Mouse (Mus musculus): Measurements from ENCODE around the gene Negr1. TPM values are rescaled to one million over a fixed set of nuclear protein-coding genes. Genes with fewer than 3 reads are reported as not detected.

Negr1 gene
- polyA plus RNA-seq, 1 experiment from 2014 or later = 2.0 TPM

DNA sequence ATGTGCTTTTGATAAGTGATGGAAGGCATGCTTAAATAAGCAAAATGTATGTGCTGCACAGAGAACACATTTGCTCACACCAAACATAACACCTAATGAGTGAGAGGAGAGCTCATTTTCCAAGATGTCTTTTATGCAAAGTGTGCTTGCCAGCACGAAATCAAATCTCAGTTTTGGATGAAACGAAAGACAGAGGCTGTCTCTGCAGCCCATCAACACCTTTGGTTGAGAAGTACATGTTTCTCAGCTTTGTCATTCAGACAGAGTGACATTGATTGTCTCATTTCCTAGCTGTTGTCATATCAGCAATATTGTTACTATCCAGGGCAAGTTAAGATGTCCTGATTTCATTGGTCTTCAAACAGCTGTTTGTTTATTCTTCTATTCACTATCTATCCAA, 29.5 kb downstream of the Negr1 start:
- 65% methylated on average over 2 of the region's 2 CpGs for WGBS
- DNase-seq (ENCODE audit: low spot score) = no peak

DNA sequence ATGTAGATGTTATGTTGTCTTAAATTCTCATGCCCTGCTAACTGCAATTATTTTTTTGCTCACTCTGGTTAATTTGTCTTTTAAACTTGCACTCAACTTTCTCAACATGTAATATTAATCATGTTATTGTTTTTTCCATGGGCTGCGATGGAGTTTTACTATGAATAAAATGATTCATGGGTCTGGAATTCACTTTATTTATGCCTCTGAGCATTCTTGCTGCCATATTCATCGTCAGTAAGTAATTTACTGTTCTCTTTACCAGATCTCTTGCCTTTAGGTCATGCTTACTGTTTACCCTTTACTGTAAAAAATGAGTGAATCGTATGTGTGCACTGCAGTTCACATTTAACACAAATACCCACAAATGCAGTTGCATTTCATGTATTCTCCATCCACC, 45.3 kb downstream of the Negr1 start:
- DNase-seq (ENCODE audit: low spot score) = no peak
- Histone ChIP-seq H3K4me1 (no peaks in the 10 kb centered on the region), H3K9me3 (no peaks in the 10 kb centered on the region), H3K27ac (no peak overlapping the region), H3K4me3 (no peak overlapping the region), H3K36me3 (no peaks in the 10 kb centered on the region), H3K27me3 (ENCODE audit: insufficient read depth, poor library complexity, severe bottlenecking) (no peaks in the 10 kb centered on the region)
- 79% methylated on average over 3 of the region's 3 CpGs for WGBS

More for the DNA sequence above, 29.5 kb downstream of the Negr1 start:
- H3K9me3 ChIP-seq = no peaks in the 10 kb centered on the region
- no peak overlapping the region for H3K4me3 ChIP-seq
- H3K36me3 ChIP-seq = no peaks in the 10 kb centered on the region
- peaks cover 3% of the 10 kb centered on the region; the same call in 1 of the 2 replicates for H3K4me1 ChIP-seq
- H3K27ac ChIP-seq = no peak overlapping the region
- no peaks in the 10 kb centered on the region for H3K27me3 ChIP-seq (ENCODE audit: insufficient read depth, poor library complexity, severe bottlenecking)

DNA sequence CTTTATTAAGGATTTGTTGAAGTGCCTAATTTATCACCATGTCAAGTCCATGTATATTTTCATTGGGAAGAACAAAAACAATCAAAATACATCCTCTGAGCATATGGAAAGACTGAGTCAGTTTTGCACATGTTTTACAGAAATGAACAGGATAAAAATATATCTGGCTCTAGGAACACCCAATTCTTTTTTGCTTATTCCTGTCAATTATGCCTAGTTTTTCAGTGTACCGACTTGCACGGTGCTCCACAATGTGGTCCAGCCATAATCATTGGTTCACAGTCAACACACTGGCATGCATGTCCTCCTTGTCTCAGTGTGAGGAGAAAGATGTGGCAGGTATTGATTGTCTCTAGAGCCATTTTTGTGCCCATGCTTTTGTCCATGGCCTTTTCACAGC, 58.3 kb downstream of the Negr1 start:
- H3K4me3 ChIP-seq = no peak overlapping the region
- no peaks in the 10 kb centered on the region for H3K27me3 ChIP-seq (ENCODE audit: insufficient read depth, poor library complexity, severe bottlenecking)
- H3K27ac ChIP-seq = no peak overlapping the region
- H3K9me3 ChIP-seq = no peaks in the 10 kb centered on the region
- no peaks in the 10 kb centered on the region for H3K36me3 ChIP-seq
- H3K4me1 ChIP-seq = no peaks in the 10 kb centered on the region
- 91% methylated on average over 2 of the region's 2 CpGs for WGBS
- no peak for DNase-seq (ENCODE audit: low spot score)

DNA sequence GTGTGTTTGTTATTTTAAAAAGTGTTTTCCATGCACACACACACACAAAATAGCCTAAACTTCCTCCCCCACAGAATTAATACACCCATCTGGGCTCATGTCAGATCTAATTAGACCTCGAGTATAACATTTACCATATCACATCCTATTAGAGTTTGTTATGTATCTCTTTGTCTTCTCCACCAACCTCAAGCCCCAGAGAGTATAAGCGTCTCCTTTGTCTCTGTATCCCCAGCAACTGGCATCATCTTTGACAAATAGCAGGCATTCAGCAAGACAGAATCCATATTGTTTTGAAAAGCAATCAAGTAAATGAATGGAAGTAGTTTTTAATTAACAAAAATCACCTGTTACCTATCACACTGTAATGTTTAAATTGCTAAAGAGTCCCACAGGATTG, 67.0 kb downstream of the Negr1 start:
- no peak for DNase-seq (ENCODE audit: low spot score)
- no peak overlapping the region for H3K27ac ChIP-seq
- H3K27me3 ChIP-seq (ENCODE audit: insufficient read depth, poor library complexity, severe bottlenecking) = no peaks in the 10 kb centered on the region
- H3K4me3 ChIP-seq = no peak overlapping the region
- H3K9me3 ChIP-seq = no peaks in the 10 kb centered on the region
- no peaks in the 10 kb centered on the region for H3K36me3 ChIP-seq
- H3K4me1 ChIP-seq = no peaks in the 10 kb centered on the region
- WGBS = 59% methylated on average over 2 of the region's 2 CpGs

DNA sequence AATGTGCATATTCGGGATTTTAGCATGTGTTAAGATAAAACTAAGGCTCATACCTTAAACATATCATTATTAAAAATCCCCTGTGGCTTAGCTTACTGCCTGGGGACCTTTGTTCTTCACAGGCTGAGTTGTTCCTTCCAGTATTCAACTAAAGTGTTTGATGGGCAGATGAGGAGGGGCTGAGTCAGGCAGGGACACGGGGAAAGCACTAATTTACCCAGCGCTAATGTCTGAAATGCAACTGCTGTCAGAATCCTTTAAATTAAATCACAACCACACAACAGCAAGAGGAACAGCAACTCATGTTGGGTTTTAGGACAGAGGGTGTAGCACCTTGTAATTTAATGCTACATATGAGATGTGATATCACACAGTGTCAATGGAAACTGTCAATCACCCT, 71.3 kb downstream of the Negr1 start:
- 53% methylated on average over 3 of the region's 3 CpGs for WGBS
- Histone ChIP-seq H3K27me3 (ENCODE audit: insufficient read depth, poor library complexity, severe bottlenecking) (no peaks in the 10 kb centered on the region), H3K4me3 (no peak overlapping the region), H3K4me1 (no peaks in the 10 kb centered on the region), H3K9me3 (no peaks in the 10 kb centered on the region), H3K36me3 (no peaks in the 10 kb centered on the region), H3K27ac (no peak overlapping the region)
- DNase-seq (ENCODE audit: low spot score) = no peak

DNA sequence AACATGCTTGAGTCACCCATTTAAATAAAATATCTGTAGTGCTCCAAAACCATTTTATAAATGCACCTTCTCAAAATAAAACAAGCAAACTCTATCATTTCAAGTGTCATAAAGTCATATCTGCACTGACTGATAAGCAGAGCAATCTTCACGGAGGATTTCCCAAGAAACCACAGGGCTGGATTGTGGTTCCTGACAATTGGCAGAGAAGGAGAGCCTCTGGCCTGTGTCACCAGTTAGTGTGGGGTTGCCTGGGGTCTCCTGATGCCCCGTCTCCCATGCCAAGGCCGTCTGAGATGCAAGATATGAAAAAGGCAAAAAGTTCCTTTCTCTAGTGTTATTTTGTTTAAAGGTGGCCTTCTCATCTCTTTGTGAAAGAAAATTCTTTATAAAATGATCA, 77.8 kb downstream of the Negr1 start:
- Histone ChIP-seq H3K4me1 (no peaks in the 10 kb centered on the region), H3K27ac (no peak overlapping the region), H3K27me3 (ENCODE audit: insufficient read depth, poor library complexity, severe bottlenecking) (no peaks in the 10 kb centered on the region), H3K9me3 (no peaks in the 10 kb centered on the region), H3K36me3 (no peaks in the 10 kb centered on the region), H3K4me3 (no peak overlapping the region)
- 54% methylated on average over 3 of the region's 3 CpGs for WGBS
- no peak for DNase-seq (ENCODE audit: low spot score)

DNA sequence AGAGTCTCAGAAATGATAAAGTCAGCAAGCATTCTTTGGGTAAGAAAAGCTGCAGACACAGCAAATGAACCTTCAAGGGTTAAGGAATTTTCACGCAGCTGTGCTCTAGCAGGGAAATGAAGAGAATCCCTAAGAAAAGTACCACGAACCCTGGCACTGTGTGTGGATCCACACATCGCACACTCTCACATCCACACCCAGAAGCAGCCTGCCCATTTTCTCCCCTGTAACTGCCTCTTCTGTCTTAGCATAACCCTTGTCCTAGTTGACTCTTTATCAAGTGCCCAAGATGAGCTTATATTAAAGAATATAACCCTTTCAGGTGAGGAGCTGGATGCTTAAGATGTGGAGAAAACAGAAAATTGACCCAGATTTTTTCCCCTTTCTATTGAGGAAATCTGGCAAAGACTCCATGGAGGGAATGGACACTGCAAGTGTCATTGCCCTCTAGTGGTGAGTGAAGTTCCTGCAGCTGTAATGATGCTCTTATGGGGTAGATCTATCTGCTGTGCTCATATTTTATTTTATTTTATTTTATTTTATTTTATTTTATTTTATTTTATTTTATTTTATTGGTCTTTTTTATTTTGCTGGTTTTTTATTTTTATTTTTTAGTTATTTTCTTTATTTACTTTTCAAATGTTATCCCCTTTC, 82.2 kb downstream of the Negr1 start:
- no peak overlapping the region for H3K27ac ChIP-seq
- no peaks in the 10 kb centered on the region for H3K9me3 ChIP-seq
- WGBS = 78% methylated on average over 3 of the region's 3 CpGs
- H3K27me3 ChIP-seq (ENCODE audit: insufficient read depth, poor library complexity, severe bottlenecking) = no peaks in the 10 kb centered on the region
- H3K36me3 ChIP-seq = no peaks in the 10 kb centered on the region
- no peak for DNase-seq (ENCODE audit: low spot score)
- no peaks in the 10 kb centered on the region for H3K4me1 ChIP-seq
- no peak overlapping the region for H3K4me3 ChIP-seq

DNA sequence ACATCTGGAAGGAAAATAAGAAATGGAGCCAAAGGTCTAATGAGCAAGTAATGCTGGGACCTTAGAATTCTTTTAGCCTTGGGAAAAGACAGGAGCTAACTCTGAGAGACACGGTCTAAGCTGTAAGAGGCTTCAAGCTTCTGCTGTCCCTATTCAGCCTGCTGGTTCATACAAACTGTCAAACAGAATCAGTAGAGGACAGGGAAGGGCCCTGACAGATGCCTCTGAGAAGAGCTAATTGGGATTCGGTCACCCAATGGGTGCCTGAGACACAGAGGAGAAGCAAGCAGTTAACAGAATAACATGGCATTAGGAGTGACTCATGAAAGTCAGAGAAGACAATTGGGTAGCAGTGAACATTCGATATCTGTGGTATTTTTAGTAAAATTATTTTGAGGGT, 86.8 kb downstream of the Negr1 start:
- Histone ChIP-seq H3K36me3 (no peaks in the 10 kb centered on the region), H3K4me1 (no peaks in the 10 kb centered on the region), H3K4me3 (no peak overlapping the region), H3K9me3 (no peaks in the 10 kb centered on the region), H3K27ac (no peak overlapping the region), H3K27me3 (ENCODE audit: insufficient read depth, poor library complexity, severe bottlenecking) (no peaks in the 10 kb centered on the region)
- 74% methylated on average over 3 of the region's 3 CpGs for WGBS
- no peak for DNase-seq (ENCODE audit: low spot score)

DNA sequence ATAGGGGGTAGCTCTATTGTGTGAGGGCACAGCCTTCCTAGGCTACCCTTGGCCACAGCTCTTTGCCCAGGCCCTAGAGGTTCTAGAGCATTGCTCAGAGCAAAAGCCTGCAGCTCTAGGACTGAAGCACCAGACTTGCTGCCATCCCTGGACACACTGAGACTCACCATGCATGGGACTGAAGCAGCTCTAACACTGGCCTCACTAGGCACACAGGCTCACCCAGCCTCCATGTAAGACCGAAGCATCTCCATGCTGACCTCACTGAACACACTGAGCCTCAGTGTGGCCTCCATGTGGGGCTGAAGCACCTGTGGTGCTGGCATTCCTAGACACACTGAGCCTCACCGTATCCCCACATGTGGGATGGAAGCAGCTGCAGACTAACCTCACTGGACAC, 101.0 kb downstream of the Negr1 start:
- H3K4me3 ChIP-seq = no peak overlapping the region
- no peak for DNase-seq (ENCODE audit: low spot score)
- no peaks in the 10 kb centered on the region for H3K27me3 ChIP-seq (ENCODE audit: insufficient read depth, poor library complexity, severe bottlenecking)
- H3K9me3 ChIP-seq = no peaks in the 10 kb centered on the region
- H3K4me1 ChIP-seq = no peaks in the 10 kb centered on the region
- WGBS = 95% methylated on average over 2 of the region's 2 CpGs
- H3K27ac ChIP-seq = no peak overlapping the region
- H3K36me3 ChIP-seq = no peaks in the 10 kb centered on the region

DNA sequence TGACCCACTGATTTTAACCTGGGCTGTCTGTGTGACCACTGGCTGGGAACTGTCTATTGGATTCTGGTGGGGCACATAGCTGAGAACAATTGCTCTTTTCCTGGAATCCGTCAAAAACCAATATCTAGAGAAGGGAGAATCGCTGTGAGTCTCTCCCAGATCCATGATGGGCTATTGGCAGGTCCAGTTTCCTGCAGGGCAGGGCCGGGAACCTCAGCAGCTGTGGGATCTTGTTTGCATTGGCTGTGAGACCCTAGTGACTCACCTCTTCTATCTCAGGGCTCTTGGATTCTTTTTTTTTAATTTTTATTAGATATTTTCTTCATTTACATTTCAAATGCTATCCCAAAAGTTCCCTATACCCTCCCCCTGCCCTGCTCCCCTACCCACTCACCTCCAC, 111.0 kb downstream of the Negr1 start:
- Histone ChIP-seq H3K27ac (no peak overlapping the region), H3K4me1 (no peaks in the 10 kb centered on the region), H3K4me3 (no peak overlapping the region), H3K9me3 (no peaks in the 10 kb centered on the region), H3K36me3 (no peaks in the 10 kb centered on the region), H3K27me3 (ENCODE audit: insufficient read depth, poor library complexity, severe bottlenecking) (no peaks in the 10 kb centered on the region)
- 73% methylated on average over 3 of the region's 3 CpGs for WGBS
- no peak for DNase-seq (ENCODE audit: low spot score)

DNA sequence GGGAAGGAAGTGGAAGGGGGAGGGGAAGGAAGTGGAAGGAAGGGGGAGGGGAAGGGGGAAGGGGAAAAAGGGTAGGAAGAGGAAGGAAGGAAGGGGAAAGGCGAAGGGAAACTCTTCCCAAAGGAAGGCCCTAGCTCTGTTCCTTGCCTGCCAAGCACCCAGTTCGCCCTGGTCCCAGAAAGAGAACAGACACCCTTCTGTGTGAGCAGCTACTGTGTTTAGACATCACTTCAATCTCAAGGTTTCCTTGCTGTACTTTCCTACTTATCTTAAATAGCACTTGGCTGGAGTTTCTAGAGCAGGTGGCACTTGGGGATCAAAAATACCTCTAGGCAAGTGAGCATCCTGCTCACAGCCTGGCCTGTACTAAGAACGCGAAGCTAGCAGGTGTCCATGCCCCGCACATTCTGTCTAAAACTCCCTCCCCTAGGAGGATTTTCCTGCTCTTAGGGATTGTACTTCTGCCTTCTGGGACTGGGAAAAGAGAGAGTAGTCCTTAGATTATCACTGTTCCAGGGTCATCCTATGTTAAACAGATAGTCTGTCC, 128.5 kb downstream of the Negr1 start:
- 82% methylated on average over 5 of the region's 5 CpGs for WGBS

DNA sequence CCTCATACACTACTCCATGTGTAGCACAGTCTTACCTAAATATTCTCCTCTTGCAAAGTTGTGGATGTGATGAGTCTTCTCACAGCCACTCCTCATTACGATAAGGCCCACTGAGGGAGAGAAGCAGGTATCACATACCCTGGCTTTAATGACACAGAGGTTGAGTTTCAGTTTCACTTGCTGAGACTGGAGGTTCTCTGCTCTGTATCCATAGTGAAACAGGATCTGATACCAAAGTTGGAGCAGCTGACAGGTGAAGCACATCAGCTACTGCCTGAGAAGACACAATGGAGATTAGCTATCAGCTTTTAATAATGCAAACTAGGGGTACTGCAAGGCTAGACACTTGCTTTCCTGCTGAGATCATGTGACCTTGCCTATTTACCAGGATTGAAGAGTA, 137.1 kb downstream of the Negr1 start:
- WGBS = 83% methylated on average over 1 of the region's 1 CpGs
- no peaks in the 10 kb centered on the region for H3K27me3 ChIP-seq (ENCODE audit: insufficient read depth, poor library complexity, severe bottlenecking)
- H3K4me1 ChIP-seq = no peaks in the 10 kb centered on the region
- no peaks in the 10 kb centered on the region for H3K36me3 ChIP-seq
- no peak overlapping the region for H3K27ac ChIP-seq
- no peak overlapping the region for H3K4me3 ChIP-seq
- no peaks in the 10 kb centered on the region for H3K9me3 ChIP-seq
- no peak for DNase-seq (ENCODE audit: low spot score)

More for the DNA sequence above, 128.5 kb downstream of the Negr1 start:
- no peak for DNase-seq (ENCODE audit: low spot score)
- H3K9me3 ChIP-seq = no peaks in the 10 kb centered on the region
- no peak overlapping the region for H3K4me3 ChIP-seq
- no peaks in the 10 kb centered on the region for H3K36me3 ChIP-seq
- H3K27ac ChIP-seq = no peak overlapping the region
- H3K4me1 ChIP-seq = no peaks in the 10 kb centered on the region
- no peaks in the 10 kb centered on the region for H3K27me3 ChIP-seq (ENCODE audit: insufficient read depth, poor library complexity, severe bottlenecking)

DNA sequence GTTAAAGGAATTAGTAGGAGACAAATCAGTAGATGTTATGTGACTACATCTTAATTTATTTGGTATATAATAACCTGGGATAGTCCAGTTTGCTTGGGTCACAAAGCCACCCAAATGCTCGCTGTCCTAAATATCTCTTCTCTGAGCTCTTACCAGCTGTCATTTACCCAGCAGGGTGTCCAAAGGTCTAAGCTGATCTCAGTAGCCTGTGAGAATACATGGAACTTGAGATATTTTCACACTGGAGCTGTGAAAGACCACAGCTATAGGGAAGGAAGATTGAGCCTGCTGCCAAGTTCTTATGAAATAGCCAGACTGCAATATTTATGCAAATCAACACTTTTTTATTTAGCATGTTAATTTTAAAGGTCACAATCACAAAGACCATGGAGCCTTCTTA, 141.6 kb downstream of the Negr1 start:
- Histone ChIP-seq H3K27me3 (ENCODE audit: insufficient read depth, poor library complexity, severe bottlenecking) (no peaks in the 10 kb centered on the region), H3K4me1 (no peaks in the 10 kb centered on the region), H3K9me3 (no peaks in the 10 kb centered on the region), H3K4me3 (no peak overlapping the region), H3K27ac (no peak overlapping the region), H3K36me3 (no peaks in the 10 kb centered on the region)
- WGBS = 63% methylated on average over 1 of the region's 1 CpGs
- DNase-seq (ENCODE audit: low spot score) = no peak

DNA sequence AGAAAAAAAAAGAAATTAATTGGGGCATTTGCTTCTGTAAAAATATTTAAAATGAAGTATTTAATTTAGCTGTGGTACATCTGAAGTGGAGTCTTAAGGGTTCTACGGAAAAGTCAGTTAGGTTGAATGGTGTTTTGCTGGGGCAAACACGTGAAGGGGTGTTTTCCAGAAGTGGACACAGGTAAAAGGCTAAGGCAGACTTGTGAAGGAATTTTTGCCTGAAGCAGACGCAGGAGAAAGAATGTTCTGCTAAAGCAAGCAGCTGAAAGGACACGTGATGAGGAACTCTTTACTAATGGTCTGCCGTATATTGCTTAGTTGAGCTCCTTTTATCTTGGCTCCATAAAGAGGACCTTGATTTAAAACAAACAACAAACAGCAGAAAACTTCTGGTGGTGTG, 148.6 kb downstream of the Negr1 start:
- H3K4me1 ChIP-seq = no peaks in the 10 kb centered on the region
- 75% methylated on average over 5 of the region's 5 CpGs for WGBS

More for the DNA sequence above, 148.6 kb downstream of the Negr1 start:
- no peaks in the 10 kb centered on the region for H3K9me3 ChIP-seq
- H3K27ac ChIP-seq = no peak overlapping the region
- no peak for DNase-seq (ENCODE audit: low spot score)
- no peaks in the 10 kb centered on the region for H3K27me3 ChIP-seq (ENCODE audit: insufficient read depth, poor library complexity, severe bottlenecking)
- H3K4me3 ChIP-seq = no peak overlapping the region
- H3K36me3 ChIP-seq = no peaks in the 10 kb centered on the region

All from heart, embryonic 10.5 days (tissue).